Mouse (Mus musculus) embryonic facial prominence, embryonic 15.5 days (tissue): Measurements from ENCODE around the gene Pepd. TPM values are rescaled to one million over a fixed set of nuclear protein-coding genes. Genes with fewer than 3 reads are reported as not detected.

Experiments used
- ATAC-seq: fragments of 200-750 bp; cut with Nextera tagmentation; 2 replicates; pipeline ENCODE4 v1.8.0; 2017; ENCODE audit warnings: low read depth, moderate TSS enrichment; ENCODE audit not compliant: insufficient number of reproducible peaks, low FRiP score, low TSS enrichment
- H3K27ac ChIP-seq: fragments of 300-500 bp; sonication (generic); replicated peaks from 2 replicates; pipeline ENCODE4 v1.5.1; 2015; ENCODE audit warnings: mild to moderate bottlenecking, inconsistent platforms
- H3K27me3 ChIP-seq: fragments of 300-500 bp; sonication (generic); 2 replicates; pipeline ENCODE4 v1.6.1; 2015; ENCODE audit warnings: inconsistent platforms
- H3K36me3 ChIP-seq: fragments of 300-500 bp; sonication (generic); 2 replicates; pipeline ENCODE4 v1.6.1; 2015; ENCODE audit warnings: mild to moderate bottlenecking, inconsistent platforms
- H3K4me1 ChIP-seq: fragments of 300-500 bp; sonication (generic); 2 replicates; pipeline ENCODE4 v1.6.1; 2015; ENCODE audit warnings: inconsistent platforms
- H3K4me2 ChIP-seq: fragments of 300-500 bp; sonication (generic); replicated peaks from 2 replicates; pipeline ENCODE4 v1.6.1; 2015; ENCODE audit warnings: mild to moderate bottlenecking, inconsistent platforms
- H3K4me3 ChIP-seq: fragments of 300-500 bp; sonication (generic); replicated peaks from 2 replicates; pipeline ENCODE4 v1.5.1; 2015; ENCODE audit warnings: mild to moderate bottlenecking, inconsistent platforms
- H3K9ac ChIP-seq: fragments of 300-500 bp; sonication (generic); 2 replicates; pipeline ENCODE4 v1.6.1; 2015; ENCODE audit warnings: inconsistent platforms
- H3K9me3 ChIP-seq: fragments of 300-500 bp; sonication (generic); replicated peaks from 2 replicates; pipeline ENCODE4 v1.6.1; 2016; ENCODE audit warnings: inconsistent platforms
- WGBS: fragments of 180-500 bp; shearing (Covaris S2); methylation state at CpG from one replicate; pipeline ENCODE4 v1.1.7; 2015; 5-methylcytosine and 5-hydroxymethylcytosine counted together
- polyA plus RNA-seq: library from polyadenylated mRNA; unstranded; fragments of >200 nt; fragmentation: Nextera tagmentation; extraction: Ambion mirVana; gene quantifications from 2 replicates; pipeline ENCODE4 v1.2.1, GENCODE M21; 2015

Gene Pepd
- polyA plus RNA-seq, 1 experiment from 2014 or later = 76.9 TPM

DNA sequence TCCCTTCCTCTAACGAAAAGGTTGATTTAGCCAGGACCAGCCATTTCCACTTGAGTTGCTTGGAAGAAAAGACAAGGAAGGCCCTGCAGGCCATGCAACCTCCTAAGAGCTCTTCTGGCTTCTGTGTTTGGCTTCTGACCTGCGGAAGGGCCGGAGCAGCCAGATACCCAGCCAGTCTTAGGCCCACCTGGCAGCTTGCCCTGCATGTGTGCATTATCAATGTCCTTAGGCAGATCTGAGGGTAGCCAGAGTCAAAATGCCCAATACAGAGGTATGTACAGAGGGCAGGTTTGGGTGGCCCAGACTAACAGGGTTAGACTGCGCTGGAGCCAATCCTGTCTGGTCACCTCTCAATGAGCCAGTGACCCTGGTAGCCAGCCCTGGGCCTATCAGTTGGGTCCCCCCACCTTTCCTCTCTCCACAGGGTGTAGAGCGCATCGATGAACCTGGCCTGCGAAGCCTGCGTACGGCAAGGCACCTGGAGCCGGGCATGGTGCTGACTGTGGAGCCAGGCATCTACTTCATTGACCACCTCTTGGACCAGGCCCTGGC is 131.2 kb downstream of the Pepd start:
- ATAC-seq = no peak
- Histone ChIP-seq H3K9me3 (no peaks in the 10 kb centered on the region), H3K27me3 (no peaks in the 10 kb centered on the region), H3K4me1 (peaks cover 29% of the 10 kb centered on the region), H3K9ac (no peak overlapping the region), H3K4me2 (no peak overlapping the region), H3K27ac (peak overlapping the region; percentile 66), H3K36me3 (peaks cover 45% of the 10 kb centered on the region), H3K4me3 (no peak overlapping the region)
- WGBS = 91% methylated on average over 10 of the region's 10 CpGs

- peaks cover 29% of the 10 kb centered on the region for H3K4me1 ChIP-seq
- H3K27me3 ChIP-seq = no peaks in the 10 kb centered on the region
- H3K27ac ChIP-seq = no peak overlapping the region
- ATAC-seq = no peak
- H3K9me3 ChIP-seq = no peaks in the 10 kb centered on the region
- WGBS = 83% methylated on average over 2 of the region's 2 CpGs
- peaks cover 42% of the 10 kb centered on the region for H3K36me3 ChIP-seq
- H3K4me2 ChIP-seq = no peak overlapping the region
- no peak overlapping the region for H3K9ac ChIP-seq
- no peak overlapping the region for H3K4me3 ChIP-seq
Measured at GRCm38 (mm10) chr7:35044719-35045118, 132.5 kb downstream of the Pepd start.

DNA sequence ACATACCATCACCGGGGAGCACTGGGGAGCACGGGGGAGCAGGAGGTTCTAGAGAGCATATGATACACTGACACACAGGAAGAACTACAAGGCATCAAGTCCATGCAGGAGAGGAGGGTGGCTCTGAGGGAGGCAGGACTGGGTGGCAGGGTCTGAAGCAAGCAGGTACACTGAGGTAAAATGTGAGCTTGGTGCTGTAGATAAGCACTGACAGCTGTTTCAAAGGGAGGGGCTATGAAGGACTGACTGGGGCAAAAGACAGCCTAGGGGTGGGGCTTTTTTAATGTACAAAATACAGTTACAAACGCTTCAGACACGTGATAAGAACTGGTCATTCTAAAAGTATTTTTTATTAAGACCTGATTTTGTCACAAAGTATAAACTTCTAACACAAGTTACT is 133.9 kb downstream of the Pepd start:
- H3K36me3 ChIP-seq = peaks cover 50% of the 10 kb centered on the region
- no peak for ATAC-seq
- H3K4me1 ChIP-seq = peaks cover 24% of the 10 kb centered on the region
- no peaks in the 10 kb centered on the region for H3K27me3 ChIP-seq
- H3K27ac ChIP-seq = no peak overlapping the region
- WGBS = 90% methylated on average over 4 of the region's 4 CpGs
- H3K9ac ChIP-seq = no peak overlapping the region
- no peaks in the 10 kb centered on the region for H3K9me3 ChIP-seq
- H3K4me3 ChIP-seq = no peak overlapping the region
- H3K4me2 ChIP-seq = no peak overlapping the region

DNA sequence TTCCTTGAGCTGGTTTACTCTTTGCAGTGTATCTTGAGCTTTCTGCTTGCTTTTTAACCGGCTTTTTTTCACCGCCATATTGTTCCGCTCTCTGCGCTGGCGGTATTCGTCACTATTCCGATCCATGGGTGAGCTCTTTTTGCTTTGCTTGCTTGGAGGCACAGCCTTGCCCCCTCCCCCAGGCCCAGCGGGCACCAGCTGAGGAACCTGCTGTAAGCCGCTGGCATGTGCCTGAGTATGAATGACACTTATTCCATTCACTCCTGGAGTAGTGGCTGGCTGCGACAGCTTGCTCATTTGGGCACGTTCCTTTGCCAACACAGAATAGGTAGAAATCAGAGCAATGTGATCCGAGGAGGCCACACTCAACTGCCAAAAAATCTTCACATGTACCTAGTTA is 138.4 kb downstream of the Pepd start:
- Histone ChIP-seq H3K27ac (no peak overlapping the region), H3K9ac (no peak overlapping the region), H3K4me3 (no peak overlapping the region), H3K9me3 (no peaks in the 10 kb centered on the region), H3K4me1 (peaks cover 8% of the 10 kb centered on the region), H3K36me3 (peaks cover 21% of the 10 kb centered on the region), H3K27me3 (no peaks in the 10 kb centered on the region), H3K4me2 (no peak overlapping the region)
- WGBS = 92% methylated on average over 12 of the region's 12 CpGs
- no peak for ATAC-seq

GRCm38 (mm10) chr7:35053161-35053560 is 141.0 kb downstream of the Pepd start:
- Histone ChIP-seq H3K4me1 (peaks cover 13% of the 10 kb centered on the region), H3K9me3 (no peaks in the 10 kb centered on the region), H3K4me3 (no peak overlapping the region), H3K36me3 (peaks cover 9% of the 10 kb centered on the region; the same call in 1 of the 2 replicates), H3K9ac (no peak overlapping the region), H3K27ac (no peak overlapping the region), H3K4me2 (no peak overlapping the region), H3K27me3 (no peaks in the 10 kb centered on the region)
- 88% methylated on average over 3 of the region's 3 CpGs for WGBS
- ATAC-seq = no peak

GRCm38 (mm10) chr7:35054286-35054685 is 142.1 kb downstream of the Pepd start:
- WGBS = 73% methylated on average over 1 of the region's 1 CpGs
- Histone ChIP-seq H3K9ac (no peak overlapping the region), H3K27me3 (no peaks in the 10 kb centered on the region), H3K4me1 (peaks cover 13% of the 10 kb centered on the region), H3K4me2 (no peak overlapping the region), H3K36me3 (peaks cover 9% of the 10 kb centered on the region; the same call in 1 of the 2 replicates), H3K27ac (no peak overlapping the region), H3K9me3 (no peaks in the 10 kb centered on the region), H3K4me3 (no peak overlapping the region)
- ATAC-seq = no peak

- Histone ChIP-seq H3K27me3 (no peaks in the 10 kb centered on the region), H3K4me3 (peak overlapping the region; percentile 94), H3K9me3 (no peaks in the 10 kb centered on the region), H3K27ac (peak overlapping the region; percentile 88), H3K4me1 (peaks cover 13% of the 10 kb centered on the region), H3K4me2 (peak overlapping the region; percentile 59), H3K9ac (peak overlapping the region; percentile 97; the same call in 1 of the 2 replicates), H3K36me3 (peaks cover 5% of the 10 kb centered on the region; the same call in 1 of the 2 replicates)
- ATAC-seq = no peak
- 56% methylated on average over 2 of the region's 2 CpGs for WGBS
Measured at GRCm38 (mm10) chr7:35054977-35055618, 142.9 kb downstream of the Pepd start.

- Histone ChIP-seq H3K27ac (peak overlapping the region; percentile 88), H3K4me1 (peaks cover 13% of the 10 kb centered on the region), H3K36me3 (no peaks in the 10 kb centered on the region), H3K27me3 (no peaks in the 10 kb centered on the region), H3K4me3 (peak overlapping the region; percentile 94), H3K4me2 (peak overlapping the region; percentile 59), H3K9ac (peak overlapping the region; percentile 97), H3K9me3 (no peaks in the 10 kb centered on the region)
- ATAC-seq = peak; percentile 86
- under 1% methylated on average over 65 of the region's 77 CpGs for WGBS
Measured at GRCm38 (mm10) chr7:35055619-35056435, 143.6 kb downstream of the Pepd start.

DNA sequence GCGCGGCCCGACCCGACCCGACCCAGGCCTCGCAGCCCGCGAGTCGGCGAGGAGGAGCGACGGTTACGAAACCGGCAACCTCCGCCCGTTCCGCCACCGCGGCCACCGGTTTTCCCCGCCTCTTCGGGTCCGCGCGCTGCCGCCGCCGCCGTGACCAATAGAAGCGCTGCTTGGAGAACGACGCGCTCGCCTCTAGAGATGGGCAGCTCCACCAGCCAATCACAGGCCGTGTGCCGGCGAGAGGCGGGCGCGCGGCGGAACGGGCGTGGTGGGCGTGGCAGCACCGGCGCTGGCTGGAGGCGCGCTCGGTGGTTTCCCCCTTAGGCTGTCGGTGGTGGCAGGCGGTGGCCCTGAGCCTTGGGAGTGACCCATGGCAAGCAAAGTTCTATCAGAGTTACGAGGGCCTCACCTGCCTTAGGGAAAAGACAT is 144.3 kb downstream of the Pepd start, which contains the start of gene Cebpg:
Gene Cebpg (minus strand): TSS at position 138 of the 429 bp plus-strand sequence.
- Histone ChIP-seq H3K4me3 (peak within 1 kb of the TSS; percentile 94), H3K4me1 (peaks cover 13% of the 10 kb centered on the region), H3K9ac (peak within 1 kb of the TSS; percentile 97), H3K27ac (peak within 1 kb of the TSS; percentile 88), H3K36me3 (no peaks in the 10 kb centered on the region), H3K9me3 (no peaks in the 10 kb centered on the region), H3K27me3 (no peaks in the 10 kb centered on the region), H3K4me2 (peak within 1 kb of the TSS; percentile 59)
- under 1% methylated on average over 43 of the region's 53 CpGs for WGBS
- ATAC-seq = peak; percentile 98

DNA sequence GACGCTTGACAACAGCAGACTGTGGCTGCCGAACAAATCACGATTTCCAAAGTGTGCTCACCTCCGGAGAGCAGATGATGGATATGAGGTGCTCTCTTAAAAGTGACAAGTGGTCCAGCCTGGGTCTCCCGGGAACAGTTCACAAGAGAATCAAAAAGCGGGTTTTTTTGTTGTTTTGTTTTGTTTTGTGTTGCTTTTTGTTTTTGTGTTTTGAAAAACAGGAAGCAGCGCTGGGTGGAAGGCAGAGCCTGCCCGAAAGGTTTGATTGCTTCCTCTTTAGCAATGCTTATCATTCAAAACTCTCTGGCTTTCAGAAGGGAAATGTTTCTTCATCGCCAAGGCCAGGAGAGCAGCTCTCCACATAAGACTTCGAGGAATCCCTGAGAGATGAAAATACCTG is 144.8 kb downstream of the Pepd start:
- Histone ChIP-seq H3K27me3 (no peaks in the 10 kb centered on the region), H3K9me3 (no peaks in the 10 kb centered on the region), H3K36me3 (no peaks in the 10 kb centered on the region), H3K4me2 (peak overlapping the region; percentile 59), H3K9ac (0 out of 2 replicates have a peak overlapping the region, but pooled peaks have one; percentile 97), H3K27ac (peak overlapping the region; percentile 48), H3K4me1 (peaks cover 13% of the 10 kb centered on the region), H3K4me3 (peak overlapping the region; percentile 94)
- WGBS = 23% methylated on average over 10 of the region's 10 CpGs
- no peak for ATAC-seq

DNA sequence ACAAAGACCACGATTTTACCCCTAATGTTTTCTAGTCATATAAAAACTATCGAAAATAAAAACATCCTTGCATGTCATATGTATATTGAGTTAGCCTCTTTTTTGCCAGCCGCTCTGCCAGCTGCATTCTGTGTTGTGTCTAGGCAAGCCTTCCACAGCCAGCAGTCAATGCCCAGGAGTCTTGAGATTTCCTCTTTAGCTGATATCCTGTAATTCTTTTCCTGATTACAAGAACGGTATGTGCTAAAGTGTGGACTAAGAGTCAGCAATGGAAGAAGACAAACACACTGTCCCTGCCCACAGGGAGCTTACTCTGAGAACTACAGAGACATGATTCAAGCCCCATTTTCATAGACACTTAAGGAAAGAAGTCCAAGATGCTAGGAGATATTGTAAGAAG is 145.4 kb downstream of the Pepd start:
- WGBS = 72% methylated on average over 4 of the region's 4 CpGs
- Histone ChIP-seq H3K27me3 (no peaks in the 10 kb centered on the region), H3K9ac (no peak overlapping the region), H3K4me2 (no peak overlapping the region), H3K4me1 (peaks cover 13% of the 10 kb centered on the region), H3K27ac (0 out of 2 replicates have a peak overlapping the region, but pooled peaks have one; percentile 48), H3K9me3 (no peaks in the 10 kb centered on the region), H3K36me3 (no peaks in the 10 kb centered on the region), H3K4me3 (no peak overlapping the region)
- ATAC-seq = no peak
